Mouse (Mus musculus): ENCODE results near the gene Olfr522.

DNA sequence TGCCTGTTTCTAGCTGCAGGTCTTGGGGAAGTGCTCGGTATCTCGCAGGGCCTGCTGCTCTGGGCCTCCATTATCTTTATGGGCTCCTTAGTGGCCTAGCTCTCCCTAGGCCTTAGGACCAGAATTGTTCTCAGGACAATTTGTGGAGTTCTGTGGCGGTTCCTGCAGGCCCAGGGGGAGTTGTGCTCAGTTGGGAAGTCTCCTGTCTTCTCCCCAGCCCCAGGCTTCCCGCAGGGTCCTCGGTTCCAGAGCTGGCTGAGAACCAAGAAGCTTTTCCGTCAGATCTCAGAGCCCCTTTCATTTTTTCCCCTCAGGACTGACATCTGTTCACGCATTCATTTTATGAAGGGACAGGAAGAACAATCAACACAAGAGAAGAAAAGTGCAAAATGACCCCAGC, at the start of gene Olfr522:
- TF ChIP-seq CTCF (conservative IDR thresholded peaks at IDR 0.05; ENCODE audit: low read length) (no peak), POU5F1 (IDR thresholded peaks at IDR 0.05; ENCODE audit: borderline replicate concordance, low read length) (no peak), NANOG (IDR thresholded peaks at IDR 0.05; ENCODE audit: borderline replicate concordance, low read length) (no peak)

Data from E14TG2a.4 (cell line).